Comparison of ENCODE assay signal across 8 mouse cellular contexts in genomic region chr19:36183127-36183526, GRCm38 (mm10).
DNase-seq lines count a peak whose midpoint lies in the region; ATAC-seq and TF ChIP-seq lines count a peak whose summit lies in the region.

No protein-coding gene starts in this region.

- no peaks in the 10 kb centered on the region for H3K4me1 ChIP-seq in forebrain, embryonic 14.5 days (ENCODE audit: control insufficient read depth, insufficient read depth, low read length)
- H3K4me1 ChIP-seq in liver, postnatal 0 days (ENCODE audit: insufficient read depth), result no peaks in the 10 kb centered on the region

- H3K27ac ChIP-seq in forebrain, embryonic 14.5 days (ENCODE audit: low read depth, low read length), result no peak overlapping the region
- H3K27ac ChIP-seq in liver, postnatal 0 days (ENCODE audit: low read depth), result no peak overlapping the region

- no peaks in the 10 kb centered on the region for H3K36me3 ChIP-seq in forebrain, embryonic 14.5 days (ENCODE audit: control insufficient read depth, insufficient read depth, low read length)
- no peaks in the 10 kb centered on the region for H3K36me3 ChIP-seq in liver, postnatal 0 days (replicated peaks; ENCODE audit: insufficient read depth, low read length)

- TF ChIP-seq CTCF in liver, postnatal 0 days (IDR thresholded peaks at IDR 0.05; ENCODE audit: low read depth), result peak; percentile 93

- H3K27me3 ChIP-seq in forebrain, embryonic 14.5 days (replicated peaks; ENCODE audit: control insufficient read depth, insufficient read depth, low read length), result no peaks in the 10 kb centered on the region
- no peaks in the 10 kb centered on the region for H3K27me3 ChIP-seq in liver, postnatal 0 days (ENCODE audit: insufficient read depth, low read length)

- no peak for TF ChIP-seq EP300 in liver, postnatal 0 days (IDR thresholded peaks at IDR 0.05; ENCODE audit: low read depth)

- H3K4me2 ChIP-seq in forebrain, embryonic 14.5 days (ENCODE audit: low read length), result no peak overlapping the region
- H3K4me2 ChIP-seq in liver, postnatal 0 days (ENCODE audit: low read depth, low read length), result no peak overlapping the region

- DNase-seq in ES-CJ7 (ENCODE audit: low read depth, low spot score), result peak; percentile 80
- peak; percentile 34 for DNase-seq in adrenal gland, postnatal 25 days
- DNase-seq in forebrain, embryonic 14.5 days (ENCODE audit: low spot score), result peak; percentile 80
- DNase-seq in heart, postnatal 14 days, result peak; percentile 62 to 77
- peak; percentile 54 to 68 for DNase-seq in kidney, postnatal 4 days
- peak; percentile 64 for DNase-seq in liver, postnatal 0 days
- DNase-seq in retina, adult 2 months (ENCODE audit: low read depth, low spot score), result peak; percentile 43
- peak; percentile 81 for DNase-seq in thymus, postnatal 25 days

- H3K9me3 ChIP-seq in forebrain, embryonic 14.5 days (replicated peaks; ENCODE audit: control insufficient read depth, low read length), result no peaks in the 10 kb centered on the region
- no peaks in the 10 kb centered on the region for H3K9me3 ChIP-seq in liver, postnatal 0 days (ENCODE audit: low read length)

- ATAC-seq in forebrain, embryonic 14.5 days, result peak; percentile 91
- ATAC-seq in liver, postnatal 0 days, result peak; percentile 58; the same call in 1 of the 2 replicates

- intact Hi-C loops in heart, postnatal 14 days (cut with DNase I), result loop anchor here (1.0 to 5.0 kb wide), 3 partner anchors 74 to 257 kb away; partner anchors contain the start of gene Pcgf5

- H3K9ac ChIP-seq in forebrain, embryonic 14.5 days (ENCODE audit: low read length), result no peak overlapping the region
- H3K9ac ChIP-seq in liver, postnatal 0 days (replicated peaks), result no peak overlapping the region

- WGBS in forebrain, embryonic 14.5 days, result 26% methylated on average over 2 of the region's 2 CpGs
- 7% methylated on average over 2 of the region's 2 CpGs for WGBS in liver, postnatal 0 days (ENCODE audit: insufficient replicate concordance)

- H3K4me3 ChIP-seq in forebrain, embryonic 14.5 days (ENCODE audit: low read depth, low read length), result no peak overlapping the region
- no peak overlapping the region for H3K4me3 ChIP-seq in liver, postnatal 0 days (ENCODE audit: low read depth, low read length)
